Mouse (Mus musculus) inflammation-experienced regulatory T-cells, adult 6 months (primary cell): ENCODE results near the gene Dusp5. TPM values are rescaled to one million over a fixed set of nuclear protein-coding genes. Genes with fewer than 3 reads are reported as not detected.

ENCODE experiments used
- ATAC-seq: one replicate; pipeline ENCODE4 v1.8.0; 2017
- polyA plus RNA-seq, 3 experiments: library from polyadenylated mRNA; unstranded; fragments of 100-300 nt; shearing (Covaris generic); gene quantifications; one replicate each; pipeline ENCODE4 v1.2.1; 2017

Gene Dusp5
- polyA plus RNA-seq, 3 experiments from 2014 or later, result 5.8 to 13.8 (median 6.4) TPM

- ATAC-seq, result no peak
Measured at GRCm38 (mm10) chr19:53547597-53547996, 18.7 kb downstream of the Dusp5 start.

- no peak for ATAC-seq
Measured at GRCm38 (mm10) chr19:53550972-53551371, 22.1 kb downstream of the Dusp5 start.

- ATAC-seq, result no peak
Measured at GRCm38 (mm10) chr19:53552216-53552786, 23.4 kb downstream of the Dusp5 start.

GRCm38 (mm10) chr19:53552795-53553194, 23.9 kb downstream of the Dusp5 start:
- ATAC-seq, result no peak

- ATAC-seq, result no peak
Measured at GRCm38 (mm10) chr19:53554402-53554801, 25.5 kb downstream of the Dusp5 start.

GRCm38 (mm10) chr19:53554981-53555616, 26.2 kb downstream of the Dusp5 start:
- ATAC-seq, result peak; percentile 46

GRCm38 (mm10) chr19:53556841-53557240, 27.9 kb downstream of the Dusp5 start:
- ATAC-seq, result no peak

- ATAC-seq, result peak; percentile 63
Measured at GRCm38 (mm10) chr19:53557267-53557936, 28.5 kb downstream of the Dusp5 start.

GRCm38 (mm10) chr19:53560436-53560835, 31.5 kb downstream of the Dusp5 start:
- no peak for ATAC-seq

- no peak for ATAC-seq
Measured at GRCm38 (mm10) chr19:53564174-53564573, 35.3 kb downstream of the Dusp5 start.

GRCm38 (mm10) chr19:53565565-53566277, 36.8 kb downstream of the Dusp5 start:
- no peak for ATAC-seq

- no peak for ATAC-seq
Measured at GRCm38 (mm10) chr19:53567864-53568263, 39.0 kb downstream of the Dusp5 start.

GRCm38 (mm10) chr19:53568553-53568952, 39.6 kb downstream of the Dusp5 start:
- ATAC-seq, result no peak

GRCm38 (mm10) chr19:53571056-53571455, 42.1 kb downstream of the Dusp5 start:
- no peak for ATAC-seq

GRCm38 (mm10) chr19:53571501-53572428, 42.9 kb downstream of the Dusp5 start:
- peak; percentile 41 for ATAC-seq

GRCm38 (mm10) chr19:53572607-53573006, 43.7 kb downstream of the Dusp5 start:
- ATAC-seq, result no peak

- ATAC-seq, result no peak
Measured at GRCm38 (mm10) chr19:53573151-53573550, 44.2 kb downstream of the Dusp5 start.

- no peak for ATAC-seq
Measured at GRCm38 (mm10) chr19:53574131-53574530, 45.2 kb downstream of the Dusp5 start.

- ATAC-seq, result no peak
Measured at GRCm38 (mm10) chr19:53574546-53574945, 45.6 kb downstream of the Dusp5 start.

- ATAC-seq, result no peak
Measured at GRCm38 (mm10) chr19:53575296-53576010, 46.5 kb downstream of the Dusp5 start.

- ATAC-seq, result no peak
Measured at GRCm38 (mm10) chr19:53576061-53576460, 47.2 kb downstream of the Dusp5 start.
